Comparison of ENCODE assay signal across 9 mouse cellular contexts in genomic region chr1:88605616-88606190, GRCm38 (mm10).
DNase-seq lines count a peak whose midpoint lies in the region; ATAC-seq and TF ChIP-seq lines count a peak whose summit lies in the region.
"Had no signal": no experiment of that assay in that cellular context is flagged by ENCODE, and none has a peak within 500 bp of the region (broad histone marks: within the 10 kb centered on the region; RNA-seq: fewer than 3 reads in every experiment).

No protein-coding gene starts in this region.

- H3K27ac ChIP-seq in limb, embryonic 13.5 days = no peak overlapping the region
- H3K27ac ChIP-seq: liver, embryonic 13.5 days had no signal

- peak; percentile 69 to 84 for DNase-seq in lung, adult 18-20 months
- DNase-seq in lung, adult 2 months = no peak
- DNase-seq in kidney, adult 11 months = peak; percentile 52
- peak; percentile 10 to 34 for DNase-seq in urinary bladder, postnatal 36 days (ENCODE audit: low spot score in 2 of 2)
- DNase-seq in heart, postnatal 10 days = no peak
- DNase-seq in right cerebral cortex, adult 2 months (ENCODE audit: low spot score in 2 of 2) = no peak
- DNase-seq in cerebellum, adult 11 months = no peak
- DNase-seq: liver, embryonic 13.5 days had no signal

- no peaks in the 10 kb centered on the region for H3K27me3 ChIP-seq in limb, embryonic 13.5 days
- H3K27me3 ChIP-seq: liver, embryonic 13.5 days had no signal

- intact Hi-C loops in heart, postnatal 10 days (cut with DNase I) = no loop called here

- no peaks in the 10 kb centered on the region for H3K4me1 ChIP-seq in lung, adult 2 months (ENCODE audit: control insufficient read depth, insufficient read depth, low read length)
- peaks cover 10% of the 10 kb centered on the region for H3K4me1 ChIP-seq in limb, embryonic 13.5 days
- H3K4me1 ChIP-seq: liver, embryonic 13.5 days had no signal

- H3K9me3 ChIP-seq in limb, embryonic 13.5 days = no peaks in the 10 kb centered on the region
- H3K9me3 ChIP-seq: liver, embryonic 13.5 days had no signal

- H3K4me3 ChIP-seq in lung, adult 2 months (replicated peaks; ENCODE audit: extremely low read depth, low read depth, low read length) = no peak overlapping the region
- no peak overlapping the region for H3K4me3 ChIP-seq in limb, embryonic 13.5 days
- H3K4me3 ChIP-seq: liver, embryonic 13.5 days had no signal

- peak; percentile 61; the same call in 1 of the 2 replicates for ATAC-seq in limb, embryonic 13.5 days (ENCODE audit: low FRiP score, low read depth)

- TF ChIP-seq CTCF in lung, adult 2 months (IDR thresholded peaks at IDR 0.05; ENCODE audit: insufficient read depth, low read length) = no peak

- WGBS in lung, adult 2 months = 56% methylated on average over 14 of the region's 14 CpGs
- WGBS in limb, embryonic 13.5 days = 29% methylated on average over 14 of the region's 14 CpGs

- no peak overlapping the region for H3K9ac ChIP-seq in limb, embryonic 13.5 days
- H3K9ac ChIP-seq: liver, embryonic 13.5 days had no signal

- TF ChIP-seq POLR2A in lung, adult 2 months (IDR thresholded peaks at IDR 0.05; ENCODE audit: borderline replicate concordance, extremely low read depth, low read depth, low read length) = no peak

- no peaks in the 10 kb centered on the region for H3K36me3 ChIP-seq in limb, embryonic 13.5 days
- H3K36me3 ChIP-seq: liver, embryonic 13.5 days had no signal

- peak overlapping the region; percentile 32; the same call in 1 of the 2 replicates for H3K4me2 ChIP-seq in limb, embryonic 13.5 days (replicated peaks)
- H3K4me2 ChIP-seq: liver, embryonic 13.5 days had no signal

Comparison
In these comparisons a context has a peak if more than half of its experiments do, and no peak if none do; other contexts are left out.
1. DNase-seq: peak in lung, adult 18-20 months (2 of 2), kidney, adult 11 months (single experiment) and urinary bladder, postnatal 36 days (2 of 2); none in lung, adult 2 months (single experiment), heart, postnatal 10 days (0 of 2), right cerebral cortex, adult 2 months (0 of 2) and cerebellum, adult 11 months (single experiment).